Mouse (Mus musculus) macrophage (primary cell): ENCODE measurements around the gene Olfr1339. TPM values are rescaled to one million over a fixed set of nuclear protein-coding genes. Genes with fewer than 3 reads are reported as not detected.

Experiments
- polyA plus RNA-seq: library from polyadenylated mRNA; stranded (reverse); fragments of 250-400 nt; gene quantifications from 3 replicates; pipeline ENCODE4 v1.2.4, GENCODE M21; 2018; ENCODE audit warnings: inconsistent platforms

Olfr1339 gene
- polyA plus RNA-seq, 1 experiment from 2014 or later = not detected

Other genes with a start within 250 kb of the Olfr1339 start
- not detected in 3 replicates for gene Tie1, start 242.1 kb upstream of the Olfr1339 start, polyA plus RNA-seq
- not detected in 3 replicates for gene 2610528J11Rik, start 205.2 kb upstream of the Olfr1339 start, polyA plus RNA-seq
- not detected in 3 replicates for gene Tmem125, start 188.1 kb upstream of the Olfr1339 start, polyA plus RNA-seq
- not detected in 3 replicates for gene Cfap57, start 111.4 kb upstream of the Olfr1339 start, polyA plus RNA-seq
- 26.7 to 58.3 TPM (median 41.6 TPM) in 3 replicates for gene Ebna1bp2, start 111.4 kb upstream of the Olfr1339 start, polyA plus RNA-seq
- gene Olfr62, start 73.2 kb upstream of the Olfr1339 start, polyA plus RNA-seq = not detected in 3 replicates
- not detected in 3 replicates for gene Olfr1342, start 39.4 kb upstream of the Olfr1339 start, polyA plus RNA-seq
- gene Olfr1341, start 28.7 kb upstream of the Olfr1339 start, polyA plus RNA-seq = not detected in 3 replicates
- gene Olfr1340, start 12.0 kb upstream of the Olfr1339 start, polyA plus RNA-seq = not detected in 3 replicates
- not detected in 3 replicates for gene Olfr1338, start 26.6 kb downstream of the Olfr1339 start, polyA plus RNA-seq
- gene Olfr1337, start 50.4 kb downstream of the Olfr1339 start, polyA plus RNA-seq = not detected in 3 replicates
- gene Olfr1335, start 77.8 kb downstream of the Olfr1339 start, polyA plus RNA-seq = not detected in 3 replicates
- not detected in 3 replicates for gene Olfr1333, start 104.1 kb downstream of the Olfr1339 start, polyA plus RNA-seq
- not detected in 3 replicates for gene Olfr1331, start 132.5 kb downstream of the Olfr1339 start, polyA plus RNA-seq
- gene Olfr1330, start 156.4 kb downstream of the Olfr1339 start, polyA plus RNA-seq = not detected in 3 replicates
- gene Olfr1329, start 185.3 kb downstream of the Olfr1339 start, polyA plus RNA-seq = not detected in 3 replicates
- gene Olfr1328, start 206.4 kb downstream of the Olfr1339 start, polyA plus RNA-seq = not detected in 3 replicates
- not detected in 3 replicates for gene Lao1, start 229.4 kb downstream of the Olfr1339 start, polyA plus RNA-seq